Mouse (Mus musculus): ENCODE results near the gene Itfg2. TPM values are rescaled to one million over a fixed set of nuclear protein-coding genes. Genes with fewer than 3 reads are reported as not detected.

The Itfg2 gene
- polyA plus RNA-seq, 1 experiment from 2014 or later: 25.8 TPM

DNA sequence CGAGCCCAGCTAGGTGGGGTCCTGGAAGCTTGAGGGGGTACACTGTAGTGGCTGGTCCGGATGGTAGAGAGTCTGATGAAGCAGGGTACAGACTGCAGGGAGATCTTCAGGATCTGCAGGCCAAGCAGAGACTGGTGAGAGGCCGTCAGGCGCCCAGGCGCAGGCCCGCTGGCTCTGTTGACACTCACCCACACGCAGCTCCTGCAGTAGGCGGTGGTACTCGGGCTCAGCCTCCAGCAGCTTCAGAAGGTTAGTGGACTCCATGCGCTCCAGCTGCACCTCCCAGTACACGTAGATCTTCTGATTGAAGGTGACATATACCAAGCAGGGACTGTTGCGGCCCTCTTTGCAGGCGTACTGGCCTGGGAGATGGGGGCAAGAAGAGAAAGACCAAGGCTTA is 14.4 kb downstream of the Itfg2 start:
- Histone ChIP-seq H3K9me3 (replicated peaks; ENCODE audit: control insufficient read depth, low read length) (no peaks in the 10 kb centered on the region), H3K36me3 (ENCODE audit: control insufficient read depth, insufficient read depth, low read length) (peaks cover 35% of the 10 kb centered on the region), H3K4me3 (ENCODE audit: low read depth, low read length) (no peak overlapping the region), H3K27me3 (ENCODE audit: control insufficient read depth, insufficient read depth, low read length) (no peaks in the 10 kb centered on the region), H3K4me2 (no peak overlapping the region), H3K27ac (ENCODE audit: low read depth, low read length) (no peak overlapping the region), H3K9ac (ENCODE audit: low read depth, low read length) (no peak overlapping the region), H3K4me1 (ENCODE audit: control insufficient read depth, insufficient read depth, low read length) (no peaks in the 10 kb centered on the region)
- 93% methylated on average over 13 of the region's 13 CpGs for WGBS (ENCODE audit: insufficient replicate concordance)
- no peak for ATAC-seq (replicated peaks; ENCODE audit: insufficient number of reproducible peaks, low FRiP score, low TSS enrichment)

DNA sequence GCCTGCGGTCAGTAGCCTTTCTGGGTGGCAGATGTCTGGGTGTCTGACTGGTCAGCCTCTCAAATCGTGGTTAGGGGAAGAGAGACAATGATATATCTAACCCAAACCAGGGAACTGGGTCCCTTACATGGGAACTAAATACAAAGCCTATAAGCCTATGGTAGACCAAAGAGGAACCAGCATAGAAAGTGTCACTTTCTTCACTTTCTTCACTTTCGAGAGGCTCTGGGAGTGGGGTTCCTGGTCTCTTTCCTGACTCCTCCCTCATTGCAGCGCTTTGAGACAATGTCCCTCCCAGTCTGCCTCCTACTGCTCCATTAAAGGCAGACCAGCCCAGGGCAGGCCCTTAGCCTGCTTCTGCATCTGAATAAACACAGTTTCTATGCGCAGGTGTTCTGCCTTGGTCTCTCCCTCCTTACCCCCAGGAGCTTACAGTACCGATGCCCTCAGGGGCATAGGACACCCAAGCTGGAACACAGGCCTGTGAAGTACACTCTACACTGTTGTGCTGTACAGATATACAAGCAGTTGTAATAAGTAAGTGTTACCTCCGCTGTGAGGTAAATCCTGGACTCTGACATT is 16.1 kb downstream of the Itfg2 start:
- 89% methylated on average over 7 of the region's 7 CpGs for WGBS (ENCODE audit: insufficient replicate concordance)
- Histone ChIP-seq H3K36me3 (ENCODE audit: control insufficient read depth, insufficient read depth, low read length) (peaks cover 35% of the 10 kb centered on the region), H3K27me3 (ENCODE audit: control insufficient read depth, insufficient read depth, low read length) (no peaks in the 10 kb centered on the region), H3K9me3 (replicated peaks; ENCODE audit: control insufficient read depth, low read length) (no peaks in the 10 kb centered on the region), H3K4me3 (ENCODE audit: low read depth, low read length) (no peak overlapping the region), H3K4me1 (ENCODE audit: control insufficient read depth, insufficient read depth, low read length) (no peaks in the 10 kb centered on the region), H3K4me2 (no peak overlapping the region), H3K9ac (ENCODE audit: low read depth, low read length) (no peak overlapping the region), H3K27ac (ENCODE audit: low read depth, low read length) (no peak overlapping the region)
- no peak for ATAC-seq (replicated peaks; ENCODE audit: insufficient number of reproducible peaks, low FRiP score, low TSS enrichment)

- H3K4me2 ChIP-seq: no peak overlapping the region
- H3K9ac ChIP-seq (ENCODE audit: low read depth, low read length): no peak overlapping the region
- ATAC-seq (replicated peaks; ENCODE audit: insufficient number of reproducible peaks, low FRiP score, low TSS enrichment): no peak
- H3K9me3 ChIP-seq (replicated peaks; ENCODE audit: control insufficient read depth, low read length): no peaks in the 10 kb centered on the region
- 62% methylated on average over 5 of the region's 5 CpGs for WGBS (ENCODE audit: insufficient replicate concordance)
- H3K4me1 ChIP-seq (ENCODE audit: control insufficient read depth, insufficient read depth, low read length): peaks cover 4% of the 10 kb centered on the region; the same call in 1 of the 2 replicates
- no peaks in the 10 kb centered on the region for H3K27me3 ChIP-seq (ENCODE audit: control insufficient read depth, insufficient read depth, low read length)
- H3K4me3 ChIP-seq (ENCODE audit: low read depth, low read length): no peak overlapping the region
- no peak overlapping the region for H3K27ac ChIP-seq (ENCODE audit: low read depth, low read length)
- H3K36me3 ChIP-seq (ENCODE audit: control insufficient read depth, insufficient read depth, low read length): peaks cover 17% of the 10 kb centered on the region
Measured at GRCm38 (mm10) chr6:128404708-128405107, 20.0 kb downstream of the Itfg2 start.

DNA sequence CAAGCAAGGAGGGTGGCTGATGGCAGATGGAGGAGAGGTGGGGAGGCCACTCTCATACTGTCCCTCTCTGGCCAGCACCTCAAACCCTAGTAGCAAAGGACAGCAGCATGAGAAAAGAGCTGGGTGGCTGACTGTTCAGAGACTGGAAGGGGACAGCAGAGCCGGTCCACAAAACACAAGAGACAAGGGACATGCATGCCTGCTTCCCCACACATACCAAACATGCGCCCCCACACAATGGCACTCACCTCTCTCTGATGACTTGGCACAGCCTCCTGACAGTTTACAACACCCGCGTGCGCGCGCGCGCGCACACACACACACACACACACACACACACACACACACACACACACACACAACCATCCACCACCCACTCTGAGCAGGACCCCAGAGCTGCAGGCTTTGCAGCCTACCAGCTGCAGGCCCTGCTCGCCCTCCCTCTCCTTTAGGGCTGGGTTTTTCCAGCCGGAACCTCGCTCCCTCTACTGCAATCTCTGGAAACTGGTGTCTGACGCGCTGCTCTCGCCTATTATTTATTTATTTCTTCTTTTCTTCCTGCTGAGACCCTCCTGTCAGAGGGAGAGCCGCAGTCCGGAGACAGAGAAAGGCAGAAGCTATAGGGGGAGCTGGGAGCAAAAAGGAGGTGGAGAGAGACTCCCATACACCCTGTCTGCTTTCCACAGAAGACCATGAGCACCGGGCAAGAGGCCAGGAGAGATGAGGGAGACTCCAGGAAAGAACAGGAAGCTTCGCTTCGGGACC is 25.1 kb downstream of the Itfg2 start:
- no peaks in the 10 kb centered on the region for H3K27me3 ChIP-seq (ENCODE audit: control insufficient read depth, insufficient read depth, low read length)
- ATAC-seq (replicated peaks; ENCODE audit: insufficient number of reproducible peaks, low FRiP score, low TSS enrichment): no peak; the same call in 1 of the 2 replicates
- peaks cover 6% of the 10 kb centered on the region; the same call in 1 of the 2 replicates for H3K4me1 ChIP-seq (ENCODE audit: control insufficient read depth, insufficient read depth, low read length)
- no peaks in the 10 kb centered on the region for H3K9me3 ChIP-seq (replicated peaks; ENCODE audit: control insufficient read depth, low read length)
- WGBS (ENCODE audit: insufficient replicate concordance): 48% methylated on average over 21 of the region's 21 CpGs
- peak overlapping the region; percentile 57 for H3K4me2 ChIP-seq
- peak overlapping the region; percentile 66 for H3K9ac ChIP-seq (ENCODE audit: low read depth, low read length)
- H3K4me3 ChIP-seq (ENCODE audit: low read depth, low read length): peak overlapping the region; percentile 23
- no peaks in the 10 kb centered on the region for H3K36me3 ChIP-seq (ENCODE audit: control insufficient read depth, insufficient read depth, low read length)
- no peak overlapping the region; the same call in 1 of the 2 replicates for H3K27ac ChIP-seq (ENCODE audit: low read depth, low read length)

- no peaks in the 10 kb centered on the region for H3K27me3 ChIP-seq (ENCODE audit: control insufficient read depth, insufficient read depth, low read length)
- H3K27ac ChIP-seq (ENCODE audit: low read depth, low read length): no peak within 1 kb of the TSS; the same call in 1 of the 2 replicates
- H3K9ac ChIP-seq (ENCODE audit: low read depth, low read length): peak within 1 kb of the TSS; percentile 66
- H3K9me3 ChIP-seq (replicated peaks; ENCODE audit: control insufficient read depth, low read length): no peaks in the 10 kb centered on the region
- no peak for ATAC-seq (replicated peaks; ENCODE audit: insufficient number of reproducible peaks, low FRiP score, low TSS enrichment)
- WGBS (ENCODE audit: insufficient replicate concordance): 68% methylated on average over 3 of the region's 3 CpGs
- no peaks in the 10 kb centered on the region for H3K36me3 ChIP-seq (ENCODE audit: control insufficient read depth, insufficient read depth, low read length)
- peak within 1 kb of the TSS; percentile 23 for H3K4me3 ChIP-seq (ENCODE audit: low read depth, low read length)
- H3K4me2 ChIP-seq: peak within 1 kb of the TSS; percentile 57
- H3K4me1 ChIP-seq (ENCODE audit: control insufficient read depth, insufficient read depth, low read length): peaks cover 6% of the 10 kb centered on the region; the same call in 1 of the 2 replicates
Measured at GRCm38 (mm10) chr6:128398996-128399395, 25.7 kb downstream of the Itfg2 start, which contains the start of gene Nrip2. TSS of gene Nrip2 (plus strand) at chr6:128399296.

DNA sequence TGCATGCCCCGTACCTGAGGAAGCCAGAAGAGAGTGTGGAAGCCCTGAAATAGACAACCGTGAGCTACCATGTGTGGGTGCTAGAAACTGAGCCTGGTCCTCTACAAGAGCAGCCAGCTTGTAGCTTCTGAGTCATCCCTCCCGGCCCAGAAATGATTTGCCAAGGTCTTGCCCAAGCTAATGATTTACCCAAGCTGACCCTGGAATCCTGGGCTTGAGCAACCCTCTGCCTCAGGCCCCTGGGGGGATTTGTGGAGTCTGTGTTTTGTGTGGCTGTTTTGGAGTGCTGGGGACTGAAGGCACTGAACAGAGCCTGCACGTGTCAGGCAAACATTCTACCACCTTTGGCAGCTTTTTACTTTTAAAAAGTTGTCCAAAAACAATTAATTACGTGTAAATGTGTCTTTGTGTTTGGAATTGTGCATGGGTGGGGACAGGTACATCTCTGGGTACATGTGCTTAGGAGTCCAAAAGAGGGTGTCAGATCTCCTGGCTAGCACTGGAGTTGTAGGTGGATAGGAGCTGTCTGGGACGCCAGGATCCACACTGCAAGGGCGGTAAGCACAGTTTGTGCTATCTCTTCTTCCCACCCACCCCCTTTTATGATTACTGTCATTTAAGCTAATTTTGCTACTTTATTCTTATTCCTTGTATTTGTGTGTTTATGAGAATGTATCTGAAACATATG is 27.0 kb downstream of the Itfg2 start:
- no peak overlapping the region for H3K4me3 ChIP-seq (ENCODE audit: low read depth, low read length)
- H3K9me3 ChIP-seq (replicated peaks; ENCODE audit: control insufficient read depth, low read length): no peaks in the 10 kb centered on the region
- WGBS (ENCODE audit: insufficient replicate concordance): 70% methylated on average over 7 of the region's 7 CpGs
- no peaks in the 10 kb centered on the region for H3K36me3 ChIP-seq (ENCODE audit: control insufficient read depth, insufficient read depth, low read length)
- no peak overlapping the region for H3K9ac ChIP-seq (ENCODE audit: low read depth, low read length)
- H3K4me1 ChIP-seq (ENCODE audit: control insufficient read depth, insufficient read depth, low read length): peaks cover 6% of the 10 kb centered on the region; the same call in 1 of the 2 replicates
- ATAC-seq (replicated peaks; ENCODE audit: insufficient number of reproducible peaks, low FRiP score, low TSS enrichment): no peak
- no peaks in the 10 kb centered on the region for H3K27me3 ChIP-seq (ENCODE audit: control insufficient read depth, insufficient read depth, low read length)
- H3K4me2 ChIP-seq: no peak overlapping the region
- H3K27ac ChIP-seq (ENCODE audit: low read depth, low read length): no peak overlapping the region

- Histone ChIP-seq H3K9ac (ENCODE audit: low read depth, low read length) (no peak overlapping the region), H3K9me3 (replicated peaks; ENCODE audit: control insufficient read depth, low read length) (no peaks in the 10 kb centered on the region), H3K27me3 (ENCODE audit: control insufficient read depth, insufficient read depth, low read length) (no peaks in the 10 kb centered on the region), H3K4me2 (no peak overlapping the region), H3K27ac (ENCODE audit: low read depth, low read length) (no peak overlapping the region), H3K4me3 (ENCODE audit: low read depth, low read length) (no peak overlapping the region), H3K36me3 (ENCODE audit: control insufficient read depth, insufficient read depth, low read length) (no peaks in the 10 kb centered on the region), H3K4me1 (ENCODE audit: control insufficient read depth, insufficient read depth, low read length) (no peaks in the 10 kb centered on the region)
- WGBS (ENCODE audit: insufficient replicate concordance): 56% methylated on average over 1 of the region's 1 CpGs
- ATAC-seq (replicated peaks; ENCODE audit: insufficient number of reproducible peaks, low FRiP score, low TSS enrichment): no peak
Measured at GRCm38 (mm10) chr6:128390683-128391082, 34.0 kb downstream of the Itfg2 start.

- no peak for ATAC-seq (replicated peaks; ENCODE audit: insufficient number of reproducible peaks, low FRiP score, low TSS enrichment)
- WGBS (ENCODE audit: insufficient replicate concordance): 72% methylated on average over 1 of the region's 1 CpGs
Measured at GRCm38 (mm10) chr6:128389185-128389584, 35.5 kb downstream of the Itfg2 start.

More at GRCm38 (mm10) chr6:128389185-128389584, 35.5 kb downstream of the Itfg2 start:
- Histone ChIP-seq H3K27me3 (ENCODE audit: control insufficient read depth, insufficient read depth, low read length) (no peaks in the 10 kb centered on the region), H3K4me2 (no peak overlapping the region), H3K36me3 (ENCODE audit: control insufficient read depth, insufficient read depth, low read length) (no peaks in the 10 kb centered on the region), H3K27ac (ENCODE audit: low read depth, low read length) (no peak overlapping the region), H3K4me1 (ENCODE audit: control insufficient read depth, insufficient read depth, low read length) (no peaks in the 10 kb centered on the region), H3K9ac (ENCODE audit: low read depth, low read length) (no peak overlapping the region), H3K4me3 (ENCODE audit: low read depth, low read length) (no peak overlapping the region), H3K9me3 (replicated peaks; ENCODE audit: control insufficient read depth, low read length) (no peaks in the 10 kb centered on the region)

All from heart, embryonic 11.5 days (tissue).